Mouse (Mus musculus) thymus, postnatal 10 days (tissue): ENCODE results near the gene Adap1.
A peak's percentile ranks its signal among the peaks of the same experiment; 100 is the strongest.

Source experiments
- DNase-seq, 2 experiments: peaks; one replicate each; pipeline ENCODE4 v3.0.0; 2021; ENCODE audit warnings: low spot score in 2 of 2

Gene Adap1

DNA sequence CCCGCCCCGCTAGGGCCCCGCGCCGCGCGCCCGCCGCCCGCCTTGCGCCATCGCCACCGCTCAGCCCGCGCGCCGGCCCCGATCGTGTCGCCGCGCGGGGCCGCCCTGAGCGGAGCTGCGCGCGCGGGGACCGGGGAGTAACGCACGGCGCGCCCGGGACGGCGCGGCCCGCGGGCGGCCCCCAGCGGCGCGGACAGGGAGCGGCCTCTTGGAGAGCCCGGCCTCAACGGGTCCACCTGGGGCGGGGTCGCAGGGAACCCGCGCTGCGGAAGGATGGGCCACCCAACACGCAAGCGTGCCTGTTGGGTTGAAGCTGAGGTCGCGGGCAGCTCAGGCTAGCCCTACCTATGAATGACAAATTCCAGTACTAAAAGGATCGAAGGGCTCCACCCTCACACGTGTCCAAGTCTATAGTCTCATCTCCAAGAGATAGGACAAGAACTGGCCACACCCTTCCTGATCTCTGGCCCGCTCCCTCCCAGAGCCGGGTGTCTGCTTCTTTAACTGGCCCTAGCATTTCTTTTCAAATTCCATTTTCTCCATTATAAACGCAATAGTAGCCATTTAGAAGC, at the start of gene Adap1:
TSS of gene Adap1 (minus strand) at position 228 of the 572 bp plus-strand sequence.
- DNase-seq: peak; percentile 20 to 64

DNA sequence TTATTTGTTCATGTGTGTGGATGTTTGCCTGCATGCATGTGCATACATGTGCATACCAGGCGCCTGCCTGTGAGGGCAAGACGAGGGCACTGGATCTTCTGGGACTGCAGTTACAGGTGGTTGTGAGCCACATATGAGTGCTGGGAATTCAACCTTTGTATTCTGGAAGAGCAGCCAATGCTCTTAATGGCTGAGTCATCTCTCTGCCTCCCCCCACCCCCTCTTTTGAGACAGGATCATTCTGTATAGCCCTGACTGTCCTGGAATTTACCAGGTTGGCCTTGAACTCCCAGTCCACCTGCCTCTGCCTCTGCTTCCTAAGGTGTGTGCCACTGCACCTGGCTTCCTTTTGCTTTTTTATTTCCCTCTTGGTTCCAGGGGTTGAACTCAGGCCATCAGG, 49.4 kb upstream of the Adap1 start:
- no peak for DNase-seq

DNA sequence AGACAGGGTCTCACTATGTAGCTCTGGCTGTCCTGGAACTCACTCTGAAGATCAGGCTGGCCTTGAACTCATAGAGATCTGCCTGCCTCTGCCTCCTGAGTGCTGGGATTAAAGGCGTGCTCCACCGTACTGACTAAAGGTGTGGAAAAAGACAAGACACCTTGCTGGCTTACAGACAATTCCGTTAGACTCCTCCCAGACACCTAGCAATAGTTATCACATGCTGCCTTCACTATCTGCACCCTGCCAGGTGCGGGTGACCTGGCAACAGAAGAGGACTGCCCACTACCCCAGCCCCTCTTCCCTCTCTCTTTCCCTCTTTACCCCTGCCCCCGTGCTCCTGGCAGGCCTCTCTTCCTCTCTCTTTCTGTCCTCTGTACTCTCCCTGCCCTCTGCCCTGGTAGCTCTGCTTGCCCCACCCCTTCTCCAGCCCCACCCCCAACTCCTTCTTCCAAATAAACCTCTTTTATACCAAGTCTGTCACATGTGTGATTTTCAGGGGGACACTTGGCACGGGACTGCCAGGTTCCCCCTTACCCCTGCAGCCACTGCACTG, 48.5 kb upstream of the Adap1 start:
- no peak for DNase-seq

DNA sequence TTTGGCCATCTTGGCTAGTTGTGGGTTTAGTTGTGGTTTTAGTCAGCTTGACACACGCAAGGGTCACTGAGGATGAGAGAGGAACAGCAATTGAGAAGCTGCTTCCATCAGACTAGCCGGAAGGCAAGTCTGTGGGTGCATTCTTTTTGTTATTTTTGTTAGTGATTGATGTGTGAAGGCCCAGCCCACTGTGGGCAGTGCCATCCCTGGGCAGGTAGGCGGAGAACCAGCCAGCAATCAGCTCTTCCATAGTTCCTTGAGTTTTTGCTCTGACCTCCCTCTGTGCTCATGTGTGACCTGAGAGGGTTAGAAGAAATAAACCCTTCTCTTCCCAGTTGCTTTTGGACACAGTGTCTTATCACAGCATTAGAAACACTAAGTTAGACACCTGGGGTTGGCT, 47.7 kb upstream of the Adap1 start:
- DNase-seq: no peak

DNA sequence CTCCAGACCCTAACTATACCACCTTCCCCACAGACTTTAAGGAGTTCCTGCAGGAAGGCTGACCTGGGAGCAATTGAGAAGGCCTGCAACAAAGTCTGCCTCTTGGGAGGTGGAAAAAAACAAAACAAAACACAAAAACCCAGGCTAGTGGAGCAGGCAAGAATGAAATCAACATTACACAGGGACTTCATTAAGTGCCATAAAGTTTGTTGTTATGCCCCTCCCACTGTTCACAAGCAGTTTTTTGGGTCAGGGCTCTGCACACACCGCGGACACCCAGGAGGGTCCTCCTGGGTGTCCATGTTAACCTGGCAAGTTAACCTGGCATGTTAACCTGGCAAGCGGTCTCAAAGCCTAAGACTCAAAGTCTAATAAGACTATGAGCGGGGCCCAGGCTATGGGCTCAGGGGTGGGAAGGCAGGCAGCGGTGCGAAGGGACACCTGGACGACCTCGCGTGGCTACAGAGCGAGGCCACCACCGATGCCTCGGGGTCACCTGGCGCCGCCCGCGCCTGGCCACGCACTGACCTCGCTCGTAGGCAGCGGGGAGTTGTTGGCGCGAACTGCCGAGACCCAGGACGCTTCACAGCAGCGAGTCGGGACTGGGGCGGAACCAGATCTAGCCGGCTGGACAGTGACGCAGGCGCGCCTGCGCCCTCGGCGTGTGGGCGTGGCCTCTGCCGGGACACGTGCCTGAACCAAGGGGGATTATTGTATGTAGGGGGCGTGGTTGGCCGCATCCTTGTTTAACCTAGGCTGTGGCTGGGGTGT, 46.4 kb upstream of the Adap1 start:
- DNase-seq: peak; percentile 71 to 74

DNA sequence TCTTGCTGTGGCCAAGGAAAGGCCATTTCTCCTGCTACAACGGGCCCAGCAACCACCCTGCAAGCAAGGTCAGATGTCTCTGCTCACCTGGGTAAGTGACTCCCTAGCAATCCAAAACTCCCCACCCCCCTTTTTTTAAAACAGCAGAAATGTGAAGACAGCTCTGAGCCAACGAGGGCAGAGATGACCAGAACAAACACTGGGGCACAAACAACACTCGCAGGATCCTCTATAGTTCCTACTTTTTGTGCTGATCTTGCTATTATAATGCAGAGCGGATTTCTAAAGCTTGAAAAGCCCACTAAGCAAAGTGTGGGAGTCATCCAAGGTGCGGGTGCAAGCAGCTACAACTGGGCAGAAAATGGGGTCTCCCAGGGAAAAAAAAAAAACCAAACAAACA, 45.7 kb upstream of the Adap1 start:
- no peak for DNase-seq

DNA sequence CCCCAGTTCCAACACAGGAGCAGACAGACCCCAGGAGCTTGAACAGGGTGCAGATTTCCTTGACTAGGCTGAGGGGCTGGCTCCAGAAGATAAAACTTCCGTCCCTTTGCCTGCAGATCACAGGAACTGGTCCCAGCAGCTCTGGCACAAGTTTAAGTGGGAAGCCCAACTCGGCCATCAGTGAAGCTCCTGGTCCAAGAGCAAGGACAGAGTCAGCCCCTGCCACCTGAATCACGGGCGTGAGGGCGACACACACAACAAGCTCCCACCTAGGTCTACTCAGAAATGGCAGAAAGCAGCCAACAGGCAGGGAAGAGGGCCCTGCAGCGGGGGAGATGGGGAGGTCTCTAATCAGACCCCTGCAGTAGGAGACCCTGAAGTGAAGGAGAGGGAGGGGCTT, 44.9 kb upstream of the Adap1 start:
- no peak for DNase-seq

DNA sequence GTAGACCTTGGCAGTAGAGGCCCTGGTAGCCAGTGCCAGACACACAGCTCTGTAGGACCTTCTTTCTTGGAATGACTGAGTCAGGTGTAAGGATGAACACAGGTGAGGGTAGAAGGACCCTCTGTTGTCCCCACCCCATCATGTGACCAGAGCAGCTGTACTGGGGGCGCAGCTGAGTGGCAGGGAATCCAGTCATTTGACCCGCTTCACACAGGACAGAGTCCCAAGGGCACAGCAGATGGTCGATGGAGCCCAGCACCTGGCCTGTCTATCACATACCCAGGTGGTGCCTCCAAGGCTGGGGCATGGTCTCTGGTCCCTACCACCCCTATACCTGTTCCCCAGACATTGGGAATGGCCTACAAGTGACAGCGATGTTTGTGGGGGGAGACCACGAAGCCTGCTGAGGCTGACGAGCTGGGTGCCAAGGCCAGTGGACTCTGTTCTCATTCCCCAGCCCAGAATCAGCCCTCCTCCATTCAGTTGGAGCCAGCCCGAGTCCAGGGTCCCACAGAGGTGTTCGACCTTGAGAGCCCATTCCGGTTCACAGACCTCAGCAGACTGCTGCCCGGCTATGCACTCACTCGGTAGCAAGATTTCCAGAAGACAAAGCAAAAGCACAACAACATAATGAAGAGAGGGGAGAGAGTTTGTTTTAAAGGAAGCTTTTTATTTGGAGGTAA, 43.4 kb upstream of the Adap1 start:
- no peak for DNase-seq

DNA sequence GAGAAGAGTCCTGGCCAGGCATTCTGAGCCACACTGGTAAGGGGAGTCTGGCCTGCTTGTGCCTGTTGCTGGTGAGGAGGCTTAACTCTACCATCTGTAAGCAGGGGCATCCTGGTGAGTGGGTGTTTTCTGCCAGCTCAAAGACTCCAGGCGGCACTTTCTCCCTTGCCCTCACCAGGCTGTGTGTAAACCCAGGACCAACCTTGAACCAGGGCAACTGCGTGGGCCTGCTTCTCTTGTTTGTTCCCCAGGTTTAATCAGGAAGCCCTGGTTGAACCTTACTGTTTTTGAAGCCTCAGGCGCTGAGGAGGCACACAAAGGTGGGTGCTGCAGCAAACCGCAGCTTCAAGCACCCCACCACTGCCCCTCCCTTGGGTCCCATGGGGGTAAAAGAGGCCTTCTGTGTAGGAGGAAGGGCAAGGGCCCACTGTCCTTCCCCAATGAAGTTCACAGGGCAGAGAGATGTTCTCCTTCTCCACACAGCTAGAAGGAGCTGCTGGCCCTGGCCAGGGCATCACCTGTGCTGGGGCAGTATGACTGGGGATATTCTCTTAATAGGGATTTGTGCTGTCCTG, 42.5 kb upstream of the Adap1 start:
- no peak for DNase-seq

DNA sequence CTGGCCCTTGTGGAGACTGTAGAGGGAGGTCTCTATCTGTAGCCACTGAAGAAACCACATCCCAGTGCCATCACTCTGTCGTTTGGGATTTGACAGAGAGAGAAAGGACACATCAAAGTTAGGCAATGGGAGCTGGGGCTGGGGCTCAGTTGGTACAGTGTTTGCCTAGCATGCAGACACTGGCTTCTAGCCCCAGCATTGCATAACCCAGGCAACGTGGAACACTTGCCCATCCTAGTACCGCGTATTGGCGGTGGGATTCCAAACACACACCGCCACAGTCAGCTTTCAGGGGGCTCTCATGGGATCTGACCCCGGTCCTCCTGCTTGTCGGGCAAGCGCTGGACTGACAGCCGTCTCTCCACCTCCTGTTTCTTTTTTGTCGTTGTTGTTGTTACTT, 41.1 kb upstream of the Adap1 start:
- DNase-seq: no peak

DNA sequence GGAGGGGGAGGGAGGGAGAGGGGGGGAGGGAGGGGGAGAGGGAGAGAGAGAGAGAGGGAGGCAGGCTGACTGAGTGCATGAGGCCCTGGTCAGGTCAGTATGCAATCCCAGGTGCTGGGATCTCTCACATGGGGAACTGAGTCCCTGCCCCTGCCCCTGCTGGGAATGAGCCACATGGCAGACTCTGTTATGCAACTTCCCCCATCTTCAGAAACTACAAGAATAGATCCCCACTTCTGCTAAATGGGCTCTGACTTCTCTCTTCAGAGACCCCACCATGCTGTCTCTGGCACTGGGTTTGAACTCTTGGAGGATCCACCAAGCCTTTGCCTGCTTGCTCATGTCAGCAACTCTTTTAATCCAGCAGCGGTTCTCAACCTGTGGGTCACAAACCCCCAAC, 40.4 kb upstream of the Adap1 start:
- no peak for DNase-seq

DNA sequence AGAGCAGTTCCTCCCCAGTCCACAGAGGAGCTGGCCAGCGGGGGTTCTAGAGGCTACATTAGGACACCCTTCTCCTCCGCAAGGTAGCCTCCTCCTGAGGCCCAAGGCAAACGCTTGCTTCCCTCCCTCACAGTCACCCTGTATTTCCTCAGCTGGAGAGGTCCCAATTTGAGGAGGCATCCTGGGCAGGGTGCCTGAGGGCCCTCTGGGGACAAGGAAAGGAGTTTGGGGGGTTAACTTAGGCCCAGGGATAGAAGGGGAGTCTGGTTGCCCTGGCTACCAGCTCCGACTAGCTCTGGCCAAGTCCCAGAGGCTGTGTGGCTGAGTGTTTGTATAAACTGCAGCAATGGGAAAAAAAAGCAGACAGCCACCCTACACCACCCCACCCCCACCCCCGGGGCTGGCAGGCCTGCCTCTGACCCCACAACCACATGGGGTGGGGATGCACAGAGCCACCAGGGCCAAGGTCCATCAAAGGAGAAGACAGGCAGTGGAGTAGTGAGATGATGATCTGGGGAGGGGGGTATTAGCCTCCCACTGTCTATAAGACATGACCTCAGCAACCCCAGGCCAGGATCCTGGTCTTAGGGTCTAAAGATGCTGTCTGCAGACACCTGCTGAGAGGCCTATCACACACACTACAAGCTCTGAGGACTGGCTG, 39.6 kb upstream of the Adap1 start:
- no peak for DNase-seq

DNA sequence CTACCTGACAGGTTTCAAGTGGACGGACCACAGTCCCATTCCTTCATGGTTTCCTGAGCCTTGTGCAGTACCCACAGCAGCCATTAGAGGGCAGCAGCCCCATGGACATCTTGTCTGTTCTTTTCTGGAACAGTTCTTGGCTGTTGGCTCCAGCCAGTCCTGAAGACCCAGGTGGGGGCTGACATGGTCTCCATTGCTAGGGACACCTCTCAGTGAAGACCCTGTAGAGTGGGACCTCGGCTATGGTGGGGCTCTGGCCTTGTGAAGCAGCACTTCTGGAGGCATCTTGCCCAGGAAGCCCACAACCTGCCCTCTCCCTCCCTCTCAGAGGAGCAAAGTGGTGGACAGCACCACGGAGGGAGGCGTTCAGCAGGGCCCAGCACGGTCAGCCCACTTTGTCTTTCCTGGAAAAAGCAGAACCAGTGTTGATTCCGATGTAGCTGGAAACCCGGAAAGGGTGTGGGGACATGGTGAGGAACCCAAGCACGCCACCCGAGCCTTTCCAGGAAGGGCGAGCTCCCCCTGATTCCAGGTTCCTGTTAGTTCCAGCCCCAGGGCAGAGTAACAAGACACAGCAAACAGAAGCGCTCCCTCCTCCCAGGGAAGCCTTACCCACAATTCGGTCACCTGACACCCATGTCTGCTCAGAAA, 39.0 kb upstream of the Adap1 start:
- peak; percentile 66 to 87 for DNase-seq

DNA sequence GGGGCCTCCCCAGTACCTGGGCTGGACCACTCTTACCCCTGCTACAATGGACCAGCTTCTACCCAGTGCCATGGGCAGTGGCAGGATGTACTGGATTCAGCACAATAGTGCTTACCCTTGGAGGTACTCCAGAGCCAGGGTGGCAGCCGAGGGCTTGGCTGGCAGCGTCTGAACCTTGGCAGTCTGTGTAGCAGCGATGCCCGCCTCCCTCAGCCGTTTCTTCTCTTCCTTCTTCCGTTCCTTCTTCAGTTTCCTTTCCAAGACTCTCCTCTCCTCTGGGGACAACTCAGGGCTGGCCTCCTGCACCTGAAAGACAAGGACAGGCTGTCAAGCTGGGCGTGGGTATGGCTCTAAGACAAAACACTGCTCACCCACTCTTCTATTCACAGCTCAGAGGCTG, 38.4 kb upstream of the Adap1 start:
- DNase-seq: no peak

DNA sequence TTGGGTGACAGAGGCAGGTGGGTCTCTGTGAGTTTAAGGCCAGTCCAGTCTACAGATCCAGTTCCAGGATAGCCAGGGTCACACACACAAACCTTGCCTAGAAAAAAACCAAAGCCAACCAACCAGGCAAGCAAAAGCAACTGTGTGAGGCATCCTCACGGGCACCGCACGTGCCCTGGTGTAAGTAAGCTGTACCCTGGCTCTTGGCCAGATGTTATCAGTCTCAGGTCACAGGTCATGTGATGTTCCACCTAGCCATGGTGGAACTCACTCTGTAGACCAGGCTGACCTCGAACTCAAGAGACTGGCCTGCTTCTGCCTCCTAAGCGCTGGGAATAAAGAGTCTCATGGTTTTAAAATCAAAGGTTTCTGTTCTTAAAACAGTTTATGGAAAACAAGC, 33.8 kb upstream of the Adap1 start:
- no peak for DNase-seq

DNA sequence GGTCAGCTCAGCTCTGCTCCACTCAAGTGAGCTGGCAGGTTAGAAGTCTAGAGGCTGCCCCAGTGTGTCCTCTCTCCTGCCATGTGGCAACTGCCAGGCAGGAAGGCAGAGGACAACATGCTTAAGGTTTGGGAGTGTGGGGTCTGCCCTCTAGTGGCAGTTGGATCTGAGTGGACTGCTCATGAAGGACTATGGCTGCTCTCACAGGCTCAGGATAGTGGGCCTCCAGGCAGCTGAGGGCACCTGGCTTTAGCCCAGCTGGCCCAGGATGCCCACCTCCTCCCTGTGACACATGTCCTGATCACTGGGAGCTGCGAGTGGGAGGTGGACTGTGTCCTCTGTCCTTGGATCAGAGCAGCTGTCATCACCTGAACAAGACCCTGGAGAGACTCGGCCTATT, 33.2 kb upstream of the Adap1 start:
- DNase-seq: peak in 1 of 2 experiments; percentile 56

DNA sequence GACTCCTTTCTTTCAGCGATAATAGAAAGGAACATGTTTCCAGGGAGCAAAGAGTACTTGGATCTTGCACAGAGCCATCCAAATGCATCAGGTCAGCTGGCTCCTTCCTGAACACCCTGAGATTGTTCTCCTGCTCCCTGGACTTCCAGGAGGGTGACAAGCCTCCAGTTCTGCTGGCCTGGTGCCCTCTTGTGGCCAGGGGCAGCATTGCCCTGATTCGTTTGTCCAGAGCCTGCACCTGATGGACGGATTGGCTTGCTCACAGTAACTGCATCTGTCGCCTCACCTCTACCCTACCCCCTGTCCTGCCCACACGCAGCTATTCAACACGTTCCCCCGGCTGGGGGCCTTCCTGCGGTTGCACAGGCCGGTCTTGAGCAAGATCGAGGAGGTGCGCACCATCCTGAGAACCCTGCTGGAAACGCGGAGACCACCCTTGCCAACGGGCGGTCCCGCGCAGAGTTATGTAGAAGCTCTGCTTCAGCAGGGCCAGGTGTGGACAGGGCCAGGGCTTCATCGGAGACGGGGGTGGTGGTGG, 29.9 kb upstream of the Adap1 start:
- peak; percentile 42 to 78 for DNase-seq

DNA sequence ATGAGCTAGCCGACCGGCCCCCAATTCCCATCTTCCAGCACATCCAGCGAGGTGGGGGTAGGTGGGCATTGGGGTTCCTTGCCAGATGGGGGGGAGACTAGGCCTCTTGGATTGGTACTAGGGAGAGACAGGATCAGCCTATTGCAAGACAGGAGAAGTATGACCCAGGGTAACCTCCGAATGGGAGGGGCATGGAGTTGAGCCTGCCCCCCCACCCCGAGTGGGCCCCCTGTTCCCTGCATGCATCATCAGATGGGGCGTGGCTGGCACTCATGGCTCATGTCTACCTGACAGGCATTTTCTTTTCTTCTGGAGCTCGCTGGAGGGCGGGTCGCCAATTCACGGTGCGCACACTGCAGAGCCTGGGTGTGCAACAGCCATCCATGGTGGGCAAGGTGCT, 28.5 kb upstream of the Adap1 start:
- DNase-seq: no peak

DNA sequence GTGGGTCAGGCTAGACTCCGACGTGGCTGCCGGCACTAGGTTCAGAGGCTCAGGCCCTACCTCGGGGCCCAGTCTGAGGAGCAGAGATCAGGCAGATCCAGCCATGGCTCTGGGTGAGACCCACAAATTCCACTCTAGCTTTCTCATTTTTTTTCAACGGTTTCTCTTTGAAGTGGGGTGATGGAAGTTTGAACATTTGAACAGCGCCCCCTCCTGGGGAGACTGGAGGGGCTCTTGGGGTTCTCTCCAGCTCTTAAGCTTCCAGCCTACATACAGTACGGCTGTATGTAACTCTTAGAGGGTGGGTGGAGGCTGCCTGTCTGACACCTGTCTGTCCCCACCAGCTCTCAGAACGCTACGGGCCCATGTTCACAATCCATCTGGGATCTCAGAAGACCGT, 28.1 kb upstream of the Adap1 start:
- DNase-seq: peak; percentile 52 to 86

DNA sequence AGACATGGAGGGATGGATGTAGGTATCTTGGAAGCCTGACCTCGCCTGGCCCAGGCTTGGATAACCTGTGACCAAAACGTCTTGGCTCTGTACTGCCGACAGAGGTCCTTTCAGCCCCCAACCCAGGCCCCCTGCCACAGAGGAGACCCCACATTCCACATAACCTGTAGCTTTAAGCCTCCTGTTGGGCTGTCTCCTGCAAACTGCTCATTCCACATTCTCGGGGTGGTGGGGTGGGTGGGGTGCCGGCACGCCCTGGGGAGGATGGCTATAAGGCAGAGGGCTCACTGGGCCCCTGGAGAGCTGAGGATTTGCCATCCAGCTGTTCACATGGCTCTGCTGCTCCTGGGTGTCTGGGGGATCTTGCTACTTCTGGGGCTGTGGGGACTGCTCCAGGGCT, 26.9 kb upstream of the Adap1 start, which contains the start of gene Cyp2w1:
TSS of gene Cyp2w1 (plus strand) at position 301 of the 400 bp plus-strand sequence.
- no peak for DNase-seq

DNA sequence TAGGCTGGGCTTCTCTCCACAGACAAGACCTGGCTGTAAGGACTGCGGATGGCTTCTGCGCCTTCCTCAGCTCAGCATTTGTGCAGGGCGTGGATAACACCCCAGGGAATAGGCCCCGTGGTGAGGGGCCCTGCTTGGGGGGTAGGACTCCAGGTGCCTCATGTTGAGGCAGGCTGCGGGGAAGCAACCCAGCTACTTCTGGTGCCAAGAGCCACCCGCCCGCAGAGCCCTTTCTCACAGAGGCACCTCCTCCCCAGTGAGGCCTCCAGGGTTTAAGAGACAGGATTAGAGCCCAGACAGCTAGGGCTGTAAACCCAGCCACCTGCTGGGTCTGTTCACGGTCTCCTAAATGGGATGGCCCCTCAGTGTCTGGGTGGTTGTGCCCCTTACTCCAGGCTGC, 26.2 kb upstream of the Adap1 start:
- peak; percentile 68 to 69 for DNase-seq
